Mouse (Mus musculus): ENCODE measurements at regions not wholly inside any gene's neighbourhood (a gene's known extent, or its start where the extent isn't known, plus 50 kb on each side); places are given as distances from the start of the nearest gene placed in this dataset.

GRCm38 (mm10) chr3:61605469-61605868 lies 239.7 kb upstream of the B430305J03Rik start:
- WGBS: 69% methylated on average over 4 of the region's 4 CpGs
- Histone ChIP-seq H3K9ac (ENCODE audit: low read length) (no peak overlapping the region), H3K4me2 (ENCODE audit: low read depth, low read length) (no peak overlapping the region), H3K27me3 (ENCODE audit: control insufficient read depth, insufficient read depth, low read depth, low read length) (no peaks in the 10 kb centered on the region), H3K36me3 (ENCODE audit: control insufficient read depth, insufficient read depth, low read length) (no peaks in the 10 kb centered on the region), H3K9me3 (ENCODE audit: control insufficient read depth, low read length) (no peaks in the 10 kb centered on the region), H3K27ac (ENCODE audit: low read length) (no peak overlapping the region), H3K4me1 (replicated peaks; ENCODE audit: control insufficient read depth, insufficient read depth, low read length) (no peaks in the 10 kb centered on the region), H3K4me3 (ENCODE audit: low read length) (no peak overlapping the region)
- no peak for ATAC-seq (ENCODE audit: low read depth)

GRCm38 (mm10) chr3:61602891-61603290 lies 237.1 kb upstream of the B430305J03Rik start:
- H3K9ac ChIP-seq (ENCODE audit: low read length): no peak overlapping the region
- H3K36me3 ChIP-seq (ENCODE audit: control insufficient read depth, insufficient read depth, low read length): no peaks in the 10 kb centered on the region
- ATAC-seq (ENCODE audit: low read depth): no peak

GRCm38 (mm10) chr3:61595574-61595973 lies 229.8 kb upstream of the B430305J03Rik start:
- Histone ChIP-seq H3K4me2 (ENCODE audit: low read depth, low read length) (no peak overlapping the region), H3K9ac (ENCODE audit: low read length) (no peak overlapping the region), H3K27ac (ENCODE audit: low read length) (no peak overlapping the region), H3K4me1 (replicated peaks; ENCODE audit: control insufficient read depth, insufficient read depth, low read length) (no peaks in the 10 kb centered on the region), H3K4me3 (ENCODE audit: low read length) (no peak overlapping the region), H3K9me3 (ENCODE audit: control insufficient read depth, low read length) (no peaks in the 10 kb centered on the region), H3K27me3 (ENCODE audit: control insufficient read depth, insufficient read depth, low read depth, low read length) (no peaks in the 10 kb centered on the region), H3K36me3 (ENCODE audit: control insufficient read depth, insufficient read depth, low read length) (no peaks in the 10 kb centered on the region)
- ATAC-seq (ENCODE audit: low read depth): no peak

More at GRCm38 (mm10) chr3:61602891-61603290, 237.1 kb upstream of the B430305J03Rik start:
- no peaks in the 10 kb centered on the region for H3K9me3 ChIP-seq (ENCODE audit: control insufficient read depth, low read length)
- H3K4me3 ChIP-seq (ENCODE audit: low read length): no peak overlapping the region
- H3K4me1 ChIP-seq (replicated peaks; ENCODE audit: control insufficient read depth, insufficient read depth, low read length): no peaks in the 10 kb centered on the region
- H3K4me2 ChIP-seq (ENCODE audit: low read depth, low read length): no peak overlapping the region
- H3K27ac ChIP-seq (ENCODE audit: low read length): no peak overlapping the region
- WGBS: 84% methylated on average over 2 of the region's 2 CpGs
- no peaks in the 10 kb centered on the region for H3K27me3 ChIP-seq (ENCODE audit: control insufficient read depth, insufficient read depth, low read depth, low read length)

GRCm38 (mm10) chr3:61592342-61592741 lies 226.6 kb upstream of the B430305J03Rik start:
- no peaks in the 10 kb centered on the region for H3K9me3 ChIP-seq (ENCODE audit: control insufficient read depth, low read length)
- no peak overlapping the region for H3K9ac ChIP-seq (ENCODE audit: low read length)
- H3K36me3 ChIP-seq (ENCODE audit: control insufficient read depth, insufficient read depth, low read length): no peaks in the 10 kb centered on the region
- no peaks in the 10 kb centered on the region for H3K4me1 ChIP-seq (replicated peaks; ENCODE audit: control insufficient read depth, insufficient read depth, low read length)
- H3K4me3 ChIP-seq (ENCODE audit: low read length): no peak overlapping the region
- no peak for ATAC-seq (ENCODE audit: low read depth)
- H3K4me2 ChIP-seq (ENCODE audit: low read depth, low read length): no peak overlapping the region
- no peaks in the 10 kb centered on the region for H3K27me3 ChIP-seq (ENCODE audit: control insufficient read depth, insufficient read depth, low read depth, low read length)
- no peak overlapping the region for H3K27ac ChIP-seq (ENCODE audit: low read length)
- 79% methylated on average over 2 of the region's 2 CpGs for WGBS

- Histone ChIP-seq H3K9me3 (ENCODE audit: control insufficient read depth, low read length) (0 out of 2 replicates have a peak, but pooled peaks cover 2% of the 10 kb centered on the region), H3K4me1 (replicated peaks; ENCODE audit: control insufficient read depth, insufficient read depth, low read length) (no peaks in the 10 kb centered on the region), H3K27me3 (ENCODE audit: control insufficient read depth, insufficient read depth, low read depth, low read length) (no peaks in the 10 kb centered on the region), H3K4me3 (ENCODE audit: low read length) (no peak overlapping the region), H3K9ac (ENCODE audit: low read length) (no peak overlapping the region), H3K27ac (ENCODE audit: low read length) (no peak overlapping the region), H3K4me2 (ENCODE audit: low read depth, low read length) (no peak overlapping the region), H3K36me3 (ENCODE audit: control insufficient read depth, insufficient read depth, low read length) (no peaks in the 10 kb centered on the region)
- ATAC-seq (ENCODE audit: low read depth): no peak
- 69% methylated on average over 1 of the region's 1 CpGs for WGBS
Observed at GRCm38 (mm10) chr3:61583669-61584068, 217.9 kb upstream of the B430305J03Rik start.

- no peak for ATAC-seq (ENCODE audit: low read depth)
- Histone ChIP-seq H3K4me2 (ENCODE audit: low read depth, low read length) (no peak overlapping the region), H3K36me3 (ENCODE audit: control insufficient read depth, insufficient read depth, low read length) (no peaks in the 10 kb centered on the region), H3K9ac (ENCODE audit: low read length) (no peak overlapping the region), H3K4me3 (ENCODE audit: low read length) (no peak overlapping the region), H3K27me3 (ENCODE audit: control insufficient read depth, insufficient read depth, low read depth, low read length) (no peaks in the 10 kb centered on the region), H3K4me1 (replicated peaks; ENCODE audit: control insufficient read depth, insufficient read depth, low read length) (no peaks in the 10 kb centered on the region), H3K27ac (ENCODE audit: low read length) (no peak overlapping the region), H3K9me3 (ENCODE audit: control insufficient read depth, low read length) (0 out of 2 replicates have a peak, but pooled peaks cover 2% of the 10 kb centered on the region)
- WGBS: 75% methylated on average over 2 of the region's 2 CpGs
Observed at GRCm38 (mm10) chr3:61582927-61583326, 217.2 kb upstream of the B430305J03Rik start.

GRCm38 (mm10) chr3:61580252-61580651 lies 214.5 kb upstream of the B430305J03Rik start:
- no peak for ATAC-seq (ENCODE audit: low read depth)
- Histone ChIP-seq H3K9ac (ENCODE audit: low read length) (no peak overlapping the region), H3K4me1 (replicated peaks; ENCODE audit: control insufficient read depth, insufficient read depth, low read length) (no peaks in the 10 kb centered on the region), H3K36me3 (ENCODE audit: control insufficient read depth, insufficient read depth, low read length) (no peaks in the 10 kb centered on the region), H3K9me3 (ENCODE audit: control insufficient read depth, low read length) (no peaks in the 10 kb centered on the region), H3K4me2 (ENCODE audit: low read depth, low read length) (no peak overlapping the region), H3K4me3 (ENCODE audit: low read length) (no peak overlapping the region), H3K27me3 (ENCODE audit: control insufficient read depth, insufficient read depth, low read depth, low read length) (no peaks in the 10 kb centered on the region), H3K27ac (ENCODE audit: low read length) (no peak overlapping the region)
- 75% methylated on average over 3 of the region's 3 CpGs for WGBS

- no peaks in the 10 kb centered on the region for H3K4me1 ChIP-seq (replicated peaks; ENCODE audit: control insufficient read depth, insufficient read depth, low read length)
- no peaks in the 10 kb centered on the region for H3K9me3 ChIP-seq (ENCODE audit: control insufficient read depth, low read length)
- no peak overlapping the region for H3K9ac ChIP-seq (ENCODE audit: low read length)
- no peak overlapping the region for H3K4me3 ChIP-seq (ENCODE audit: low read length)
- WGBS: 26% methylated on average over 1 of the region's 1 CpGs
- no peak overlapping the region for H3K27ac ChIP-seq (ENCODE audit: low read length)
- no peak for ATAC-seq (ENCODE audit: low read depth)
- H3K36me3 ChIP-seq (ENCODE audit: control insufficient read depth, insufficient read depth, low read length): no peaks in the 10 kb centered on the region
- H3K4me2 ChIP-seq (ENCODE audit: low read depth, low read length): no peak overlapping the region
- H3K27me3 ChIP-seq (ENCODE audit: control insufficient read depth, insufficient read depth, low read depth, low read length): no peaks in the 10 kb centered on the region
Observed at GRCm38 (mm10) chr3:61537113-61537512, 171.4 kb upstream of the B430305J03Rik start.

DNA sequence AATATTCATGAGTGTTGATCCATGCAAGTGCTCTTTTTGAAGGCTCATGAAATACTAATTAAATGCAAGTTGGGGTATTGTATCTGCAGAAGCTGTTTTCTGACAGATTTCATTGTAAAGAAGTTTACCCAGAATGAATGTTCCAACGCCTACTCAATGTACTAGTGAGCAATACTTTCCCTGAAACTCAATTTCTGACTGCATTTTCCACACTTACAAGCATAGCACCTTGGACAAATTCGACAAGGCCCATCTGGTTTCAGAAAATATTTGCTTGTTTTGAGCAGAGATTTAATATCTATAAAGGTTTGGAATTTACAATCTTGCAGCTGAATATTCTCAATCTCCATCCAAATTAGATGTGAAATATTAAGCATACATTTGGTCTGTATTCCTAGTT lies 170.0 kb upstream of the B430305J03Rik start:
- no peak for ATAC-seq (ENCODE audit: low read depth)
- Histone ChIP-seq H3K27me3 (ENCODE audit: control insufficient read depth, insufficient read depth, low read depth, low read length) (no peaks in the 10 kb centered on the region), H3K4me3 (ENCODE audit: low read length) (no peak overlapping the region), H3K4me2 (ENCODE audit: low read depth, low read length) (no peak overlapping the region), H3K9ac (ENCODE audit: low read length) (no peak overlapping the region), H3K9me3 (ENCODE audit: control insufficient read depth, low read length) (no peaks in the 10 kb centered on the region), H3K27ac (ENCODE audit: low read length) (no peak overlapping the region), H3K36me3 (ENCODE audit: control insufficient read depth, insufficient read depth, low read length) (no peaks in the 10 kb centered on the region), H3K4me1 (replicated peaks; ENCODE audit: control insufficient read depth, insufficient read depth, low read length) (no peaks in the 10 kb centered on the region)
- WGBS: 53% methylated on average over 2 of the region's 2 CpGs

DNA sequence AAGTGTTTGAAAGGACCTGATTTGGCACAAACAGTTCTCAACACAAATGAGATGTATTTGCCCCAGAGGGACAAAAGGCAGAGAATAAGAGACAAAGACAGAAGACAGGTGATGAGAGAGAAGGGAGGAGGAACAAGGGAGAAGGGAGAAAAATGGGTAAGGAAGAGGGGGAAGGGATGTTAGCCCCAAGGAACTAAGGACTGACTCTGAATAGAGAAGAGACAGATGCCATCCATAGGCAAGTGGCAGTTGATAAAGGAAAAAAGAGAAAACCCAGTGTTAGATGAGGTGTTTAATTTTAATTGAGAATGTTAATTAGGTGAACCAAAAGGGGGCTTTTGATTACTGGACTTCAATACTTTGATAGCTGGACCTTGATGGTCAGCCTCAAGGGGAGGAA lies 137.4 kb upstream of the B430305J03Rik start:
- Histone ChIP-seq H3K27me3 (ENCODE audit: control insufficient read depth, insufficient read depth, low read depth, low read length) (no peaks in the 10 kb centered on the region), H3K4me2 (ENCODE audit: low read depth, low read length) (no peak overlapping the region), H3K27ac (ENCODE audit: low read length) (no peak overlapping the region), H3K4me1 (replicated peaks; ENCODE audit: control insufficient read depth, insufficient read depth, low read length) (no peaks in the 10 kb centered on the region), H3K36me3 (ENCODE audit: control insufficient read depth, insufficient read depth, low read length) (no peaks in the 10 kb centered on the region), H3K9me3 (ENCODE audit: control insufficient read depth, low read length) (no peaks in the 10 kb centered on the region), H3K4me3 (ENCODE audit: low read length) (no peak overlapping the region), H3K9ac (ENCODE audit: low read length) (no peak overlapping the region)
- ATAC-seq (ENCODE audit: low read depth): no peak

All from lung, embryonic 16.5 days (tissue).